Mouse (Mus musculus) heart, embryonic 11.5 days (tissue): ENCODE measurements around the gene Lmbr1. TPM values are rescaled to one million over a fixed set of nuclear protein-coding genes. Genes with fewer than 3 reads are reported as not detected.

Experiments
- ATAC-seq: fragments of 200-750 bp; cut with Nextera tagmentation; replicated peaks from 2 replicates; pipeline ENCODE4 v1.8.0; 2017; ENCODE audit warnings: moderate library complexity; ENCODE audit not compliant: insufficient number of reproducible peaks, low FRiP score, low TSS enrichment
- H3K27ac ChIP-seq: fragments of 300-500 bp; sonication (generic); 2 replicates; pipeline ENCODE4 v1.5.1; 2014; ENCODE audit warnings: mild to moderate bottlenecking, low read depth, low read length
- H3K27me3 ChIP-seq: fragments of 300-500 bp; sonication (generic); 2 replicates; pipeline ENCODE4 v1.6.1; 2014; ENCODE audit warnings: mild to moderate bottlenecking, low read length, mixed read lengths; ENCODE audit not compliant: control insufficient read depth, insufficient read depth
- H3K36me3 ChIP-seq: fragments of 300-500 bp; sonication (generic); 2 replicates; pipeline ENCODE4 v1.6.1; 2014; ENCODE audit warnings: mild to moderate bottlenecking, low read length, moderate library complexity, mixed read lengths; ENCODE audit not compliant: control insufficient read depth, insufficient read depth
- H3K4me1 ChIP-seq: fragments of 300-500 bp; sonication (generic); 2 replicates; pipeline ENCODE4 v1.6.1; 2014; ENCODE audit warnings: low read length; ENCODE audit not compliant: control insufficient read depth, insufficient read depth
- H3K4me2 ChIP-seq: fragments of 300-500 bp; sonication (generic); 2 replicates; pipeline ENCODE4 v1.6.1; 2014; ENCODE audit warnings: mild to moderate bottlenecking, moderate library complexity
- H3K4me3 ChIP-seq: fragments of 300-500 bp; sonication (generic); 2 replicates; pipeline ENCODE4 v1.5.1; 2014; ENCODE audit warnings: low read depth, low read length
- H3K9ac ChIP-seq: fragments of 300-500 bp; sonication (generic); 2 replicates; pipeline ENCODE4 v1.6.1; 2014; ENCODE audit warnings: mild to moderate bottlenecking, low read depth, low read length, moderate library complexity
- H3K9me3 ChIP-seq: fragments of 300-500 bp; sonication (generic); replicated peaks from 2 replicates; pipeline ENCODE4 v1.6.1; 2016; ENCODE audit warnings: low read length; ENCODE audit not compliant: control insufficient read depth
- WGBS: fragments of 180-500 bp; shearing (Covaris S2); extraction: QIAGEN DNeasy Blood & Tissue Kit; methylation state at CpG from one replicate; pipeline ENCODE4 v1.1.7; 2014; ENCODE audit not compliant: insufficient replicate concordance; 5-methylcytosine and 5-hydroxymethylcytosine counted together
- polyA plus RNA-seq: library from polyadenylated mRNA; unstranded; fragments of >200 nt; fragmentation: Nextera tagmentation; extraction: Ambion mirVana; gene quantifications from 2 replicates; pipeline ENCODE4 v1.2.1, GENCODE M21; 2014

Lmbr1 gene
- polyA plus RNA-seq, 1 experiment from 2014 or later, result 11.2 TPM

- Histone ChIP-seq H3K9me3 (no peaks in the 10 kb centered on the region), H3K36me3 (no peaks in the 10 kb centered on the region), H3K4me1 (no peaks in the 10 kb centered on the region), H3K27me3 (no peaks in the 10 kb centered on the region), H3K4me3 (no peak overlapping the region), H3K4me2 (no peak overlapping the region), H3K9ac (no peak overlapping the region), H3K27ac (no peak overlapping the region)
- no peak for ATAC-seq
Observed at GRCm38 (mm10) chr5:29238379-29238778, 139.8 kb downstream of the Lmbr1 start.

GRCm38 (mm10) chr5:29230481-29230880, 147.7 kb downstream of the Lmbr1 start:
- no peak overlapping the region for H3K9ac ChIP-seq
- H3K9me3 ChIP-seq, result no peaks in the 10 kb centered on the region
- WGBS, result 76% methylated on average over 2 of the region's 2 CpGs
- H3K36me3 ChIP-seq, result no peaks in the 10 kb centered on the region
- H3K4me1 ChIP-seq, result no peaks in the 10 kb centered on the region
- H3K27me3 ChIP-seq, result no peaks in the 10 kb centered on the region
- no peak overlapping the region for H3K4me3 ChIP-seq
- ATAC-seq, result no peak
- no peak overlapping the region for H3K27ac ChIP-seq
- no peak overlapping the region for H3K4me2 ChIP-seq

GRCm38 (mm10) chr5:29224089-29224488, 154.1 kb downstream of the Lmbr1 start:
- H3K9me3 ChIP-seq, result no peaks in the 10 kb centered on the region
- H3K36me3 ChIP-seq, result no peaks in the 10 kb centered on the region
- no peak overlapping the region for H3K4me2 ChIP-seq
- H3K9ac ChIP-seq, result no peak overlapping the region
- no peaks in the 10 kb centered on the region for H3K4me1 ChIP-seq
- H3K27me3 ChIP-seq, result no peaks in the 10 kb centered on the region
- H3K4me3 ChIP-seq, result no peak overlapping the region
- no peak for ATAC-seq
- 88% methylated on average over 7 of the region's 7 CpGs for WGBS
- H3K27ac ChIP-seq, result no peak overlapping the region

- Histone ChIP-seq H3K4me1 (no peaks in the 10 kb centered on the region; the same call in 1 of the 2 replicates), H3K27ac (no peak overlapping the region), H3K27me3 (no peaks in the 10 kb centered on the region), H3K36me3 (no peaks in the 10 kb centered on the region), H3K4me2 (no peak overlapping the region), H3K9ac (no peak overlapping the region), H3K4me3 (no peak overlapping the region), H3K9me3 (no peaks in the 10 kb centered on the region)
- 25% methylated on average over 3 of the region's 3 CpGs for WGBS
- ATAC-seq, result no peak
Observed at GRCm38 (mm10) chr5:29217997-29218396, 160.2 kb downstream of the Lmbr1 start.

- H3K4me2 ChIP-seq, result no peak overlapping the region
- no peak overlapping the region for H3K4me3 ChIP-seq
- H3K9ac ChIP-seq, result no peak overlapping the region
- 45% methylated on average over 4 of the region's 4 CpGs for WGBS
- H3K4me1 ChIP-seq, result no peaks in the 10 kb centered on the region; the same call in 1 of the 2 replicates
- no peak for ATAC-seq
- no peak overlapping the region for H3K27ac ChIP-seq
- H3K9me3 ChIP-seq, result no peaks in the 10 kb centered on the region
- no peaks in the 10 kb centered on the region for H3K27me3 ChIP-seq
- H3K36me3 ChIP-seq, result no peaks in the 10 kb centered on the region
Observed at GRCm38 (mm10) chr5:29211980-29212555, 166.1 kb downstream of the Lmbr1 start.

- 72% methylated on average over 5 of the region's 5 CpGs for WGBS
- Histone ChIP-seq H3K4me2 (no peak overlapping the region), H3K4me1 (no peaks in the 10 kb centered on the region), H3K4me3 (no peak overlapping the region), H3K36me3 (no peaks in the 10 kb centered on the region), H3K27ac (no peak overlapping the region), H3K27me3 (no peaks in the 10 kb centered on the region), H3K9me3 (no peaks in the 10 kb centered on the region), H3K9ac (no peak overlapping the region)
- no peak for ATAC-seq
Observed at GRCm38 (mm10) chr5:29205690-29206089, 172.5 kb downstream of the Lmbr1 start.

GRCm38 (mm10) chr5:29199868-29200267, 178.3 kb downstream of the Lmbr1 start:
- no peak overlapping the region for H3K27ac ChIP-seq
- H3K4me3 ChIP-seq, result no peak overlapping the region
- no peaks in the 10 kb centered on the region for H3K27me3 ChIP-seq
- no peak for ATAC-seq
- no peaks in the 10 kb centered on the region for H3K4me1 ChIP-seq
- no peak overlapping the region for H3K4me2 ChIP-seq
- no peaks in the 10 kb centered on the region for H3K36me3 ChIP-seq
- no peaks in the 10 kb centered on the region for H3K9me3 ChIP-seq
- no peak overlapping the region for H3K9ac ChIP-seq
- WGBS, result 52% methylated on average over 3 of the region's 3 CpGs

GRCm38 (mm10) chr5:29198960-29199488, 179.2 kb downstream of the Lmbr1 start:
- Histone ChIP-seq H3K27ac (no peak overlapping the region), H3K27me3 (no peaks in the 10 kb centered on the region), H3K9ac (no peak overlapping the region), H3K4me3 (no peak overlapping the region), H3K4me1 (no peaks in the 10 kb centered on the region), H3K4me2 (no peak overlapping the region), H3K9me3 (no peaks in the 10 kb centered on the region), H3K36me3 (no peaks in the 10 kb centered on the region)
- ATAC-seq, result no peak
- WGBS, result 66% methylated on average over 4 of the region's 4 CpGs

GRCm38 (mm10) chr5:29197187-29197586, 181.0 kb downstream of the Lmbr1 start:
- H3K36me3 ChIP-seq, result no peaks in the 10 kb centered on the region
- H3K4me2 ChIP-seq, result no peak overlapping the region
- no peaks in the 10 kb centered on the region for H3K27me3 ChIP-seq
- no peak overlapping the region for H3K27ac ChIP-seq
- no peaks in the 10 kb centered on the region for H3K9me3 ChIP-seq
- no peak for ATAC-seq
- H3K4me3 ChIP-seq, result no peak overlapping the region
- H3K9ac ChIP-seq, result no peak overlapping the region
- 82% methylated on average over 4 of the region's 4 CpGs for WGBS
- H3K4me1 ChIP-seq, result no peaks in the 10 kb centered on the region
